Mouse (Mus musculus) embryonic facial prominence, embryonic 12.5 days (tissue): ENCODE measurements at regions not wholly inside any gene's neighbourhood (a gene's known extent, or its start where the extent isn't known, plus 50 kb on each side); places are given as distances from the start of the nearest gene placed in this dataset.
A peak's percentile ranks its signal among the peaks of the same experiment; 100 is the strongest.

Experiments used
- ATAC-seq: fragments of 200-750 bp; cut with Nextera tagmentation; 2 replicates; pipeline ENCODE4 v1.8.0; 2017; ENCODE audit not compliant: insufficient number of reproducible peaks, insufficient read depth, low FRiP score, low TSS enrichment
- H3K27ac ChIP-seq: fragments of 300-500 bp; sonication (generic); 2 replicates; pipeline ENCODE4 v1.5.1; 2016; ENCODE audit warnings: mild to moderate bottlenecking
- H3K27me3 ChIP-seq: fragments of 300-500 bp; sonication (generic); 2 replicates; pipeline ENCODE4 v1.6.1; 2016; ENCODE audit warnings: mild to moderate bottlenecking, moderate library complexity
- H3K36me3 ChIP-seq: fragments of 300-500 bp; sonication (generic); 2 replicates; pipeline ENCODE4 v1.6.1; 2016; ENCODE audit warnings: mild to moderate bottlenecking
- H3K4me1 ChIP-seq: fragments of 300-500 bp; sonication (generic); 2 replicates; pipeline ENCODE4 v1.6.1; 2016
- H3K4me2 ChIP-seq: fragments of 300-500 bp; sonication (generic); replicated peaks from 2 replicates; pipeline ENCODE4 v1.6.1; 2016; ENCODE audit warnings: mild to moderate bottlenecking, moderate library complexity
- H3K4me3 ChIP-seq: fragments of 300-500 bp; sonication (generic); 2 replicates; pipeline ENCODE4 v1.5.1; 2016; ENCODE audit warnings: mild to moderate bottlenecking
- H3K9ac ChIP-seq: fragments of 300-500 bp; sonication (generic); 2 replicates; pipeline ENCODE4 v1.6.1; 2016; ENCODE audit warnings: mild to moderate bottlenecking, moderate library complexity
- H3K9me3 ChIP-seq: fragments of 300-500 bp; sonication (generic); 2 replicates; pipeline ENCODE4 v1.6.1; 2016; ENCODE audit warnings: mild to moderate bottlenecking, moderate library complexity
- WGBS: fragments of 180-500 bp; shearing (Covaris S2); methylation state at CpG from one replicate; pipeline ENCODE4 v1.1.7; 2016; 5-methylcytosine and 5-hydroxymethylcytosine counted together

GRCm38 (mm10) chr5:139598715-139599114 is 55.4 kb downstream of the Uncx start:
- Histone ChIP-seq H3K27me3 (peaks cover 66% of the 10 kb centered on the region), H3K9me3 (no peaks in the 10 kb centered on the region), H3K27ac (0 out of 2 replicates have a peak overlapping the region, but pooled peaks have one; percentile 74), H3K4me1 (peaks cover 18% of the 10 kb centered on the region), H3K4me3 (no peak overlapping the region), H3K36me3 (no peaks in the 10 kb centered on the region), H3K9ac (no peak overlapping the region), H3K4me2 (peak overlapping the region; percentile 47)
- WGBS: 12% methylated on average over 4 of the region's 4 CpGs
- ATAC-seq: no peak; the same call in 1 of the 2 replicates

GRCm38 (mm10) chr5:139599191-139599937 is 56.1 kb downstream of the Uncx start:
- H3K9me3 ChIP-seq: no peaks in the 10 kb centered on the region
- WGBS: under 1% methylated on average over 23 of the region's 25 CpGs
- H3K4me1 ChIP-seq: peaks cover 18% of the 10 kb centered on the region
- peaks cover 69% of the 10 kb centered on the region for H3K27me3 ChIP-seq
- 0 out of 2 replicates have a peak overlapping the region, but pooled peaks have one; percentile 11 for H3K9ac ChIP-seq
- ATAC-seq: peak; percentile 49; the same call in 1 of the 2 replicates
- peak overlapping the region; percentile 47 for H3K4me2 ChIP-seq
- H3K36me3 ChIP-seq: no peaks in the 10 kb centered on the region
- H3K4me3 ChIP-seq: peak overlapping the region; percentile 16
- peak overlapping the region; percentile 74; the same call in 1 of the 2 replicates for H3K27ac ChIP-seq

GRCm38 (mm10) chr5:139600213-139600612 is 56.9 kb downstream of the Uncx start:
- H3K27me3 ChIP-seq: peaks cover 72% of the 10 kb centered on the region
- no peak for ATAC-seq
- WGBS: 4% methylated on average over 15 of the region's 15 CpGs
- H3K4me2 ChIP-seq: peak overlapping the region; percentile 47
- H3K4me3 ChIP-seq: no peak overlapping the region
- H3K9ac ChIP-seq: no peak overlapping the region
- H3K27ac ChIP-seq: no peak overlapping the region
- H3K36me3 ChIP-seq: no peaks in the 10 kb centered on the region
- peaks cover 18% of the 10 kb centered on the region for H3K4me1 ChIP-seq
- H3K9me3 ChIP-seq: no peaks in the 10 kb centered on the region

GRCm38 (mm10) chr5:139602860-139603259 is 59.6 kb downstream of the Uncx start:
- Histone ChIP-seq H3K27ac (no peak overlapping the region), H3K36me3 (no peaks in the 10 kb centered on the region), H3K4me3 (no peak overlapping the region), H3K4me2 (no peak overlapping the region), H3K27me3 (peaks cover 72% of the 10 kb centered on the region), H3K9ac (no peak overlapping the region), H3K4me1 (peaks cover 18% of the 10 kb centered on the region), H3K9me3 (no peaks in the 10 kb centered on the region)
- ATAC-seq: no peak
- WGBS: 76% methylated on average over 4 of the region's 4 CpGs

- WGBS: 14% methylated on average over 4 of the region's 4 CpGs
- no peak overlapping the region for H3K9ac ChIP-seq
- no peaks in the 10 kb centered on the region for H3K9me3 ChIP-seq
- no peak overlapping the region for H3K4me3 ChIP-seq
- peaks cover 67% of the 10 kb centered on the region for H3K27me3 ChIP-seq
- H3K27ac ChIP-seq: no peak overlapping the region
- ATAC-seq: no peak
- no peaks in the 10 kb centered on the region for H3K36me3 ChIP-seq
- H3K4me1 ChIP-seq: peaks cover 16% of the 10 kb centered on the region
- no peak overlapping the region for H3K4me2 ChIP-seq
These were observed 60.2 kb downstream of the Uncx start for GRCm38 (mm10) chr5:139603535-139603934.

GRCm38 (mm10) chr5:139604327-139604726 is 61.0 kb downstream of the Uncx start:
- Histone ChIP-seq H3K27ac (no peak overlapping the region), H3K4me2 (no peak overlapping the region), H3K36me3 (no peaks in the 10 kb centered on the region), H3K9ac (no peak overlapping the region), H3K4me3 (no peak overlapping the region), H3K4me1 (peaks cover 8% of the 10 kb centered on the region), H3K9me3 (no peaks in the 10 kb centered on the region), H3K27me3 (peaks cover 60% of the 10 kb centered on the region)
- ATAC-seq: no peak
- WGBS: 59% methylated on average over 4 of the region's 4 CpGs

GRCm38 (mm10) chr5:139610610-139611520 is 67.6 kb downstream of the Uncx start:
- peaks cover 32% of the 10 kb centered on the region for H3K27me3 ChIP-seq
- H3K9ac ChIP-seq: no peak overlapping the region
- WGBS: 53% methylated on average over 28 of the region's 28 CpGs
- H3K27ac ChIP-seq: peak overlapping the region; percentile 36; the same call in 1 of the 2 replicates
- H3K9me3 ChIP-seq: no peaks in the 10 kb centered on the region
- H3K4me2 ChIP-seq: no peak overlapping the region
- H3K36me3 ChIP-seq: no peaks in the 10 kb centered on the region
- peaks cover 4% of the 10 kb centered on the region for H3K4me1 ChIP-seq
- ATAC-seq: no peak
- H3K4me3 ChIP-seq: no peak overlapping the region

- no peak for ATAC-seq
- Histone ChIP-seq H3K4me3 (no peak overlapping the region), H3K27ac (no peak overlapping the region), H3K27me3 (peaks cover 42% of the 10 kb centered on the region), H3K36me3 (no peaks in the 10 kb centered on the region), H3K4me1 (peaks cover 4% of the 10 kb centered on the region), H3K4me2 (no peak overlapping the region), H3K9me3 (no peaks in the 10 kb centered on the region), H3K9ac (no peak overlapping the region)
- 72% methylated on average over 5 of the region's 5 CpGs for WGBS
These were observed 68.9 kb downstream of the Uncx start for GRCm38 (mm10) chr5:139612224-139612623.

- no peak overlapping the region for H3K9ac ChIP-seq
- WGBS: 69% methylated on average over 6 of the region's 6 CpGs
- ATAC-seq: no peak
- H3K27ac ChIP-seq: no peak overlapping the region
- peaks cover 4% of the 10 kb centered on the region for H3K4me1 ChIP-seq
- H3K36me3 ChIP-seq: no peaks in the 10 kb centered on the region
- H3K4me3 ChIP-seq: no peak overlapping the region
- H3K4me2 ChIP-seq: no peak overlapping the region
- H3K9me3 ChIP-seq: no peaks in the 10 kb centered on the region
- peaks cover 43% of the 10 kb centered on the region for H3K27me3 ChIP-seq
These were observed 69.4 kb downstream of the Uncx start for GRCm38 (mm10) chr5:139612676-139613075.

- Histone ChIP-seq H3K4me2 (no peak overlapping the region), H3K9ac (no peak overlapping the region), H3K9me3 (no peaks in the 10 kb centered on the region), H3K27me3 (peaks cover 48% of the 10 kb centered on the region), H3K27ac (no peak overlapping the region), H3K4me1 (peaks cover 4% of the 10 kb centered on the region), H3K36me3 (no peaks in the 10 kb centered on the region), H3K4me3 (no peak overlapping the region)
- 67% methylated on average over 5 of the region's 5 CpGs for WGBS
- no peak for ATAC-seq
These were observed 70.3 kb downstream of the Uncx start for GRCm38 (mm10) chr5:139613601-139614000.

GRCm38 (mm10) chr5:139619301-139620161 is 76.2 kb downstream of the Uncx start:
- peak; percentile 31; the same call in 1 of the 2 replicates for ATAC-seq
- Histone ChIP-seq H3K9me3 (no peaks in the 10 kb centered on the region), H3K36me3 (no peaks in the 10 kb centered on the region), H3K4me1 (peaks cover 12% of the 10 kb centered on the region), H3K27me3 (peaks cover 36% of the 10 kb centered on the region), H3K9ac (no peak overlapping the region), H3K4me2 (peak overlapping the region; percentile 29), H3K27ac (peak overlapping the region; percentile 68), H3K4me3 (no peak overlapping the region)
- WGBS: 17% methylated on average over 36 of the region's 36 CpGs
